Mouse (Mus musculus): Measurements from ENCODE around the gene Tomm20l.
"Not testable (repeated sequence)": the region's sequence is repeated elsewhere in the genome, so short reads cannot be mapped to it uniquely, and the experiment has no call there.

The Tomm20l gene

GRCm38 (mm10) chr12:71111331-71111730 lies at the start of gene Tomm20l:
Gene Tomm20l, plus strand, starts transcription at chr12:71111428.
- DNase-seq (ENCODE audit: low read depth, low spot score): peak; percentile 11

GRCm38 (mm10) chr12:71069846-71070245 lies 41.4 kb upstream of the Tomm20l start:
- DNase-seq (ENCODE audit: low read depth, low spot score): no peak

- no peak for DNase-seq (ENCODE audit: low read depth, low spot score)
Observed at GRCm38 (mm10) chr12:71072048-71072447, 39.2 kb upstream of the Tomm20l start.

GRCm38 (mm10) chr12:71073113-71073730 lies 38.0 kb upstream of the Tomm20l start:
- DNase-seq (ENCODE audit: low read depth, low spot score): peak; percentile 53

- no peak for DNase-seq (ENCODE audit: low read depth, low spot score)
Observed at GRCm38 (mm10) chr12:71086331-71086730, 24.9 kb upstream of the Tomm20l start.

- DNase-seq (ENCODE audit: low read depth, low spot score): not testable (repeated sequence)
Observed at GRCm38 (mm10) chr12:71104275-71104674, 7.0 kb upstream of the Tomm20l start.

GRCm38 (mm10) chr12:71107216-71107771 lies 3.9 kb upstream of the Tomm20l start:
- no peak for DNase-seq (ENCODE audit: low read depth, low spot score)

- DNase-seq (ENCODE audit: low read depth, low spot score): no peak
Observed at GRCm38 (mm10) chr12:71113074-71113473, 1.8 kb downstream of the Tomm20l start.

- peak; percentile 84 for DNase-seq (ENCODE audit: low read depth, low spot score)
Observed at GRCm38 (mm10) chr12:71113675-71114288, 2.6 kb downstream of the Tomm20l start.

GRCm38 (mm10) chr12:71116411-71116810 lies 5.2 kb downstream of the Tomm20l start:
- DNase-seq (ENCODE audit: low read depth, low spot score): no peak

- no peak for DNase-seq (ENCODE audit: low read depth, low spot score)
Observed at GRCm38 (mm10) chr12:71122731-71123130, 11.5 kb downstream of the Tomm20l start.

- DNase-seq (ENCODE audit: low read depth, low spot score): no peak
Observed at GRCm38 (mm10) chr12:71123286-71123685, 12.1 kb downstream of the Tomm20l start.

- no peak for DNase-seq (ENCODE audit: low read depth, low spot score)
Observed at GRCm38 (mm10) chr12:71135581-71135980, 24.4 kb downstream of the Tomm20l start.

GRCm38 (mm10) chr12:71136130-71136973 lies 25.1 kb downstream of the Tomm20l start, which contains the start of the genes Timm9 and 2700049A03Rik:
Gene Timm9, minus strand, starts transcription at chr12:71136684.
Gene 2700049A03Rik, plus strand, starts transcription at chr12:71136848.
- peak; percentile 84 for DNase-seq (ENCODE audit: low read depth, low spot score)

GRCm38 (mm10) chr12:71136974-71137491 lies 25.8 kb downstream of the Tomm20l start:
- peak; percentile 96 for DNase-seq (ENCODE audit: low read depth, low spot score)

- no peak for DNase-seq (ENCODE audit: low read depth, low spot score)
Observed at GRCm38 (mm10) chr12:71137686-71138085, 26.5 kb downstream of the Tomm20l start.

- DNase-seq (ENCODE audit: low read depth, low spot score): peak; percentile 22
Observed at GRCm38 (mm10) chr12:71139258-71139828, 28.1 kb downstream of the Tomm20l start.

GRCm38 (mm10) chr12:71141189-71141588 lies 30.0 kb downstream of the Tomm20l start:
- peak; percentile 25 for DNase-seq (ENCODE audit: low read depth, low spot score)

GRCm38 (mm10) chr12:71147641-71148040 lies 36.4 kb downstream of the Tomm20l start:
- peak; percentile 73 for DNase-seq (ENCODE audit: low read depth, low spot score)

GRCm38 (mm10) chr12:71148801-71149200 lies 37.6 kb downstream of the Tomm20l start:
- DNase-seq (ENCODE audit: low read depth, low spot score): no peak

GRCm38 (mm10) chr12:71149456-71149855 lies 38.2 kb downstream of the Tomm20l start:
- no peak for DNase-seq (ENCODE audit: low read depth, low spot score)

Data from CD4-positive, CD25-positive, alpha-beta regulatory T cell, adult 2 months (primary cell).